Mouse (Mus musculus): ENCODE measurements at regions not wholly inside any gene's neighbourhood (a gene's known extent, or its start where the extent isn't known, plus 50 kb on each side); places are given as distances from the start of the nearest gene placed in this dataset.
A peak's percentile ranks its signal among the peaks of the same experiment; 100 is the strongest.

GRCm38 (mm10) chr13:70458406-70458805, 179.0 kb downstream of the Ice1 start:
- TF ChIP-seq CTCF (IDR thresholded peaks at IDR 0.05; ENCODE audit: low read depth): no peak
- no peak overlapping the region for H3K27ac ChIP-seq

DNA sequence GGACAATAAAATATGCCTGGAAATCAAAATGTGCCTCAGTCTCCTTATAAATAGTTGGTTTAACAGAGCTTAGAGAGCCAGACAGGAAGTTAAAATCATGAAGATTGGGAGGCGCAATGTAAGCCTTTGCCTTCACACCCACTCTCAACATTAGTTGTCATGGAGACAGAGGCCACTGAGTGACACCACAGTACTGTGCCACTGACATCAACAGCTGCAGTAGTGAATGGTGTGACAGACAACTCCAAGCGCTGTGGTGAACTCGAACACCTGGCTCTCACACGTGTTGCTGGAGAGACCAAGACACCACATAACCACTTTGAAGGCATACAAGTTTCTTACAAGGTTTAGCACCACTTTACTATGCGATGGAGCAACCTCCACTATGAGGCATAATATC, 172.4 kb downstream of the Ice1 start:
- 57% methylated on average over 5 of the region's 5 CpGs for WGBS

More at GRCm38 (mm10) chr13:70458406-70458805, 179.0 kb downstream of the Ice1 start:
- H3K36me3 ChIP-seq (ENCODE audit: insufficient read depth, low read length): no peaks in the 10 kb centered on the region
- WGBS: 73% methylated on average over 3 of the region's 3 CpGs
- H3K9ac ChIP-seq (replicated peaks; ENCODE audit: low read length): no peak overlapping the region
- DNase-seq (ENCODE audit: low spot score) (no peak), ATAC-seq (no peak)
- H3K27me3 ChIP-seq (ENCODE audit: insufficient read depth, low read length): no peaks in the 10 kb centered on the region
- H3K4me2 ChIP-seq (ENCODE audit: low read depth, low read length): no peak overlapping the region
- no peaks in the 10 kb centered on the region for H3K4me1 ChIP-seq (ENCODE audit: insufficient read depth, low read length)
- no peaks in the 10 kb centered on the region for H3K9me3 ChIP-seq (ENCODE audit: low read length)
- H3K4me3 ChIP-seq (ENCODE audit: low read length): no peak overlapping the region

DNA sequence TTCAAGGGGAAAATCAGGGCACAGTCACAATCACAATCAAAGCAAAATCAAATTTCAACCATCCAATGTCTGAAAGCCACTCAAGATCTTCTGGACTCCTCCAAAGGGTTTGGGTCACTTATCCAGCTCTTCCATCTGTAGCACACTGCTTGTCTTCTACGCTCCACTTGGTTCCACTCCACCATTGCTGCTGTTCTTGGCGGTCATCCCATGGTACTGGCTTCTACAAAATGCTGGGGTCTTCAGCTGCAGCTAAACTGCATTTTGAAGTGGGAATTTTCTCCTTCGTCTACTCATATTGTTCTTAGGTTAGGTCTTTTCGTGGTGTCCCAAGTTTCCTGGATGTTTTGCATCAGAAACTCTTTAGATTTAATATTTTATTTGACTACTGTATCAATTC, 162.7 kb downstream of the Ice1 start:
- TF ChIP-seq CTCF (IDR thresholded peaks at IDR 0.05; ENCODE audit: low read depth): no peak
- H3K36me3 ChIP-seq (ENCODE audit: insufficient read depth, low read length): no peaks in the 10 kb centered on the region
- no peak overlapping the region for H3K9ac ChIP-seq (replicated peaks; ENCODE audit: low read length)
- no peaks in the 10 kb centered on the region for H3K4me1 ChIP-seq (ENCODE audit: insufficient read depth, low read length)
- 84% methylated on average over 4 of the region's 4 CpGs for WGBS
- ATAC-seq (no peak), DNase-seq (ENCODE audit: low spot score) (no peak)
- H3K4me3 ChIP-seq (ENCODE audit: low read length): no peak overlapping the region
- H3K4me2 ChIP-seq (ENCODE audit: low read depth, low read length): no peak overlapping the region
- H3K9me3 ChIP-seq (ENCODE audit: low read length): no peaks in the 10 kb centered on the region
- no peak overlapping the region for H3K27ac ChIP-seq
- no peaks in the 10 kb centered on the region for H3K27me3 ChIP-seq (ENCODE audit: insufficient read depth, low read length)

More for the DNA sequence above, 172.4 kb downstream of the Ice1 start:
- DNase-seq (ENCODE audit: low spot score) (no peak), ATAC-seq (no peak)
- Histone ChIP-seq H3K36me3 (ENCODE audit: insufficient read depth, low read length) (no peaks in the 10 kb centered on the region), H3K9me3 (ENCODE audit: low read length) (no peaks in the 10 kb centered on the region), H3K9ac (replicated peaks; ENCODE audit: low read length) (no peak overlapping the region), H3K4me2 (ENCODE audit: low read depth, low read length) (no peak overlapping the region), H3K4me1 (ENCODE audit: insufficient read depth, low read length) (no peaks in the 10 kb centered on the region), H3K4me3 (ENCODE audit: low read length) (no peak overlapping the region), H3K27me3 (ENCODE audit: insufficient read depth, low read length) (no peaks in the 10 kb centered on the region), H3K27ac (no peak overlapping the region)
- TF ChIP-seq CTCF (IDR thresholded peaks at IDR 0.05; ENCODE audit: low read depth): no peak

- whole genome bisulfite sequencing: 48% methylated on average over 2 of the region's 2 CpGs
- no peaks in the 10 kb centered on the region for H3K27me3 ChIP-seq (ENCODE audit: insufficient read depth, low read length)
- no peak overlapping the region for H3K27ac ChIP-seq
- peak; percentile 29 for DNase-seq (ENCODE audit: low spot score)
- no peak for TF ChIP-seq CTCF (IDR thresholded peaks at IDR 0.05; ENCODE audit: low read depth)
- H3K36me3 ChIP-seq (ENCODE audit: insufficient read depth, low read length): no peaks in the 10 kb centered on the region
- H3K4me1 ChIP-seq (ENCODE audit: insufficient read depth, low read length): no peaks in the 10 kb centered on the region
- H3K9me3 ChIP-seq (ENCODE audit: low read length): no peaks in the 10 kb centered on the region
- H3K4me2 ChIP-seq (ENCODE audit: low read depth, low read length): no peak overlapping the region
- ATAC-seq: no peak
- H3K4me3 ChIP-seq (ENCODE audit: low read length): no peak overlapping the region
- no peak overlapping the region for H3K9ac ChIP-seq (replicated peaks; ENCODE audit: low read length)
Observed at GRCm38 (mm10) chr13:70475366-70475765, 162.1 kb downstream of the Ice1 start.

DNA sequence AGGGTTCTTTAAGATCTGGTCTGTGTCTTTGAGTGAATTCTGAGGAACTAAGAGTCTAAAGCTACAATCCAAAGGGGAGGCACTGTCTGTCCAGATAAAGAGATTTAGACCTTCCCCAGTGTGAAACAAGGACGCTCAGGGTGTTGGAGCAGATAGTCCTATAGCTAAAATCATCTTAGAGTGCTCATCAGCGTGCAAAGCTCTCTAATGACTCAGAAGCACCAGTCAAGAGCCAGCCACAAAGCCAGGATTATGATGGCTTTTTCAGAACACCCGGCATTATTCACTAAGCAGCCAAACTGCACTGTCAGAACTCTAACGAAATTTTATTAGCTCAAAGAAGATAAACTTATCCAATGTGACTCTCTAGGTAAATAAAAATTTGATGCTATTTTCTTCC, 138.1 kb downstream of the Ice1 start:
- Histone ChIP-seq H3K4me2 (ENCODE audit: low read depth, low read length) (no peak overlapping the region), H3K4me3 (ENCODE audit: low read length) (no peak overlapping the region), H3K36me3 (ENCODE audit: insufficient read depth, low read length) (no peaks in the 10 kb centered on the region), H3K9ac (replicated peaks; ENCODE audit: low read length) (no peak overlapping the region), H3K9me3 (ENCODE audit: low read length) (no peaks in the 10 kb centered on the region), H3K4me1 (ENCODE audit: insufficient read depth, low read length) (no peaks in the 10 kb centered on the region), H3K27ac (no peak overlapping the region), H3K27me3 (ENCODE audit: insufficient read depth, low read length) (no peaks in the 10 kb centered on the region)
- ATAC-seq (no peak), DNase-seq (ENCODE audit: low spot score) (peak; percentile 25)
- 51% methylated on average over 4 of the region's 4 CpGs for WGBS
- TF ChIP-seq CTCF (IDR thresholded peaks at IDR 0.05; ENCODE audit: low read depth): no peak
